Mouse (Mus musculus): ENCODE data around the gene Olfr67. TPM values are rescaled to one million over a fixed set of nuclear protein-coding genes. Genes with fewer than 3 reads are reported as not detected.
"Not testable (repeated sequence)": the region's sequence is repeated elsewhere in the genome, so short reads cannot be mapped to it uniquely, and the experiment has no call there.

Olfr67 gene
- total RNA-seq, 2 experiments from 2014 or later: not detected

GRCm38 (mm10) chr7:103777652-103778051 lies 14.0 kb downstream of the Olfr67 start:
- DNase-seq (ENCODE audit: low spot score in 2 of 2): not testable (repeated sequence)

GRCm38 (mm10) chr7:103771494-103771893 lies 20.1 kb downstream of the Olfr67 start, which contains the start of gene Olfr69:
Olfr69 (minus strand) TSS chr7:103771594.
- no peak for DNase-seq (ENCODE audit: low spot score in 2 of 2)

GRCm38 (mm10) chr7:103767687-103768086 lies 23.9 kb downstream of the Olfr67 start:
- DNase-seq (ENCODE audit: low spot score in 2 of 2): not testable (repeated sequence)

- DNase-seq (ENCODE audit: low spot score in 2 of 2): not testable (repeated sequence)
Observed at GRCm38 (mm10) chr7:103762212-103762611, 29.4 kb downstream of the Olfr67 start.

GRCm38 (mm10) chr7:103757233-103757632 lies 34.4 kb downstream of the Olfr67 start, which contains the start of gene Olfr630:
Olfr630 (minus strand) TSS chr7:103757333.
- no peak for DNase-seq (ENCODE audit: low spot score in 2 of 2)

GRCm38 (mm10) chr7:103744843-103745242 lies 46.8 kb downstream of the Olfr67 start, which contains the start of gene Olfr629:
Olfr629 (minus strand) TSS chr7:103744943.
- DNase-seq (ENCODE audit: low spot score in 2 of 2): no peak

Other genes starting within 250 kb of the Olfr67 start
- not detected for gene Olfr612, start 249.1 kb downstream of the Olfr67 start, total RNA-seq (2021)
- not detected for gene Olfr613, start 243.7 kb downstream of the Olfr67 start, total RNA-seq (2021)
- not detected for gene Olfr615, start 235.7 kb downstream of the Olfr67 start, total RNA-seq (2021)
- not detected for gene Olfr616, start 222.7 kb downstream of the Olfr67 start, total RNA-seq (2021)
- not detected for gene Olfr617, start 218.8 kb downstream of the Olfr67 start, total RNA-seq (2021)
- not detected for gene Olfr618, start 201.7 kb downstream of the Olfr67 start, total RNA-seq (2021)
- gene Olfr619, start 191.2 kb downstream of the Olfr67 start, total RNA-seq (2021): not detected
- not detected for gene Olfr620, start 179.3 kb downstream of the Olfr67 start, total RNA-seq (2021)
- not detected for gene Olfr622, start 149.1 kb downstream of the Olfr67 start, total RNA-seq (2021)
- gene Olfr623, start 128.1 kb downstream of the Olfr67 start, total RNA-seq (2021): not detected
- gene Olfr624, start 120.6 kb downstream of the Olfr67 start, total RNA-seq (2021): under 1 TPM in 1 of 2 experiments, not detected in 1; 0.07 TPM
- not detected for gene Olfr625-ps1, start 109.1 kb downstream of the Olfr67 start, total RNA-seq (2021)
- not detected for gene Olfr243, start 77.2 kb downstream of the Olfr67 start, total RNA-seq (2021)
- not detected for gene Olfr628, start 61.4 kb downstream of the Olfr67 start, total RNA-seq (2021)
- gene Olfr629, start 46.9 kb downstream of the Olfr67 start, total RNA-seq (2021): not detected
- gene Olfr630, start 34.5 kb downstream of the Olfr67 start, total RNA-seq (2021): not detected
- gene Olfr69, start 20.2 kb downstream of the Olfr67 start, total RNA-seq (2021): not detected
- not detected for gene Olfr68, start 12.1 kb downstream of the Olfr67 start, total RNA-seq (2021)
- 10 to 100 TPM; 40.8 to 52.6 TPM for gene Hbb-bt, start 22.2 kb upstream of the Olfr67 start, total RNA-seq (2021)
- gene Hbb-bs, start 36.3 kb upstream of the Olfr67 start, total RNA-seq (2021): 100 to 1,000 TPM; 337 to 460 TPM
- gene Hbb-bh2, start 48.7 kb upstream of the Olfr67 start, total RNA-seq (2021): not detected
- not detected for gene Hbb-bh1, start 51.3 kb upstream of the Olfr67 start, total RNA-seq (2021)
- gene Hbb-y, start 61.4 kb upstream of the Olfr67 start, total RNA-seq (2021): not detected
- gene Olfr66, start 94.4 kb upstream of the Olfr67 start, total RNA-seq (2021): not detected
- gene Olfr64, start 102.7 kb upstream of the Olfr67 start, total RNA-seq (2021): not detected
- gene Olfr65, start 111.7 kb upstream of the Olfr67 start, total RNA-seq (2021): not detected
- not detected for gene Olfr631, start 137.0 kb upstream of the Olfr67 start, total RNA-seq (2021)
- gene Olfr632, start 142.5 kb upstream of the Olfr67 start, total RNA-seq (2021): not detected
- not detected for gene Olfr633, start 152.6 kb upstream of the Olfr67 start, total RNA-seq (2021)
- gene Olfr635, start 179.3 kb upstream of the Olfr67 start, total RNA-seq (2021): under 1 TPM in 1 of 2 experiments, not detected in 1; 0.05 TPM
- not detected for gene Olfr638, start 206.9 kb upstream of the Olfr67 start, total RNA-seq (2021)
- gene Olfr639, start 225.5 kb upstream of the Olfr67 start, total RNA-seq (2021): under 1 TPM; 0.07 to 0.09 TPM
- gene Olfr640, start 233.8 kb upstream of the Olfr67 start, total RNA-seq (2021): not detected
- not detected for gene Olfr641, start 243.6 kb upstream of the Olfr67 start, total RNA-seq (2021)

Measured in left cerebral cortex, adult 18-20 months (tissue).